Mouse (Mus musculus) C2C12 (cell line): Measurements from ENCODE around the gene Cdipt. TPM values are rescaled to one million over a fixed set of nuclear protein-coding genes. Genes with fewer than 3 reads are reported as not detected.

ENCODE experiments used
- H3K27me3 ChIP-seq: one replicate; pipeline ENCODE4 v1.6.1; 2011; ENCODE audit not compliant: control insufficient read depth, insufficient read depth, insufficient read length
- H3K36me3 ChIP-seq: one replicate; pipeline ENCODE4 v1.6.1; 2011; ENCODE audit not compliant: control insufficient read depth, insufficient read depth
- H3K4me3 ChIP-seq: one replicate; pipeline ENCODE4 v1.5.1; 2011; ENCODE audit warnings: mild to moderate bottlenecking, control low read depth; ENCODE audit not compliant: poor library complexity, insufficient read depth, severe bottlenecking
- H3K79me2 ChIP-seq: one replicate; pipeline ENCODE4 v1.6.1; 2011; ENCODE audit not compliant: control insufficient read depth, insufficient read depth
- H3K79me3 ChIP-seq: one replicate; pipeline ENCODE4 v1.6.1; 2011; ENCODE audit warnings: low read depth, control low read depth
- H3ac ChIP-seq: one replicate; pipeline ENCODE3; 2011; ENCODE audit warnings: low read depth; ENCODE audit not compliant: control insufficient read depth, insufficient read length
- CEBPB ChIP-seq: IDR thresholded peaks from one replicate; pipeline ENCODE4 v1.6.1; 2011; ENCODE audit warnings: low read depth, mild to moderate bottlenecking, control low read depth, moderate library complexity
- CTCF ChIP-seq: IDR thresholded peaks from one replicate; pipeline ENCODE4 v1.5.1; 2011; ENCODE audit not compliant: control insufficient read depth, insufficient read depth, insufficient read length
- FOSL1 ChIP-seq: IDR thresholded peaks from one replicate; pipeline ENCODE4 v1.8.0; 2011; ENCODE audit warnings: mild to moderate bottlenecking, low read length; ENCODE audit not compliant: poor library complexity, insufficient read depth, severe bottlenecking
- MAX ChIP-seq: IDR thresholded peaks from one replicate; pipeline ENCODE4 v1.6.1; 2011; ENCODE audit warnings: mild to moderate bottlenecking, control low read depth
- MYOD1 ChIP-seq: IDR thresholded peaks from one replicate; pipeline ENCODE4 v1.6.1; 2011; ENCODE audit warnings: low read depth; ENCODE audit not compliant: control insufficient read depth, insufficient read length
- MYOG ChIP-seq: IDR thresholded peaks from one replicate; pipeline ENCODE4 v1.6.1; 2011; ENCODE audit not compliant: control insufficient read depth, insufficient read length; ENCODE audit errors: extremely low read depth
- USF1 ChIP-seq: IDR thresholded peaks from one replicate; pipeline ENCODE4 v1.6.1; 2011; ENCODE audit warnings: low read depth, mild to moderate bottlenecking, control low read depth, moderate library complexity
- polyA plus RNA-seq: library from polyadenylated mRNA; unstranded; fragments of >200 nt; fragmentation: generic; extraction: Trizol; gene quantifications from one replicate; pipeline ENCODE4 v1.2.1, GENCODE M21; 2012; ENCODE audit warnings: missing spikeins

Gene Cdipt
- polyA plus RNA-seq, 1 experiment: 115 TPM

DNA sequence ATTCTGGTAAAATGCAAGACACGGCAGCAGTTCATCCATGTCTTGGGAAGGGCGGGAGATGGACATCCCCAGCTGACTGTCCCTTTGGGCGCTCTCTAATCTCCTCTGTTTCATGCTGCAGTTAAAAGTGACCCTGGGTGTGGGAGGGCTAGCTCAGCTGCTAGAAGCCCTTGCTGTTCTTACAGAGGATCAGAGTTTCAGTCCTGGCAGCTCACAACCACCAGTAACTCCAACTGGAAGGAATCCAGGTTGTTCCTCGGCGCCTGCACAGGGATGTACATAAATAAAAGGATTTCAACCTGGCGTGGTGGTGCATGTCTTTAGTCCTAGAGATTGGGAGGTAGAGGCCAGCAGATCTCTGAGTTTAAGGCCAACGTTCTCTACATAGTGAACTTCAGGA is 7.4 kb downstream of the Cdipt start:
- Histone ChIP-seq H3K36me3 (peaks cover 24% of the 10 kb centered on the region), H3K27me3 (no peaks in the 10 kb centered on the region), H3ac (no peak overlapping the region), H3K79me3 (no peaks in the 10 kb centered on the region), H3K4me3 (no peak overlapping the region), H3K79me2 (peaks cover 9% of the 10 kb centered on the region)
- TF ChIP-seq MYOD1 (no peak), FOSL1 (no peak), CEBPB (no peak), USF1 (no peak)

DNA sequence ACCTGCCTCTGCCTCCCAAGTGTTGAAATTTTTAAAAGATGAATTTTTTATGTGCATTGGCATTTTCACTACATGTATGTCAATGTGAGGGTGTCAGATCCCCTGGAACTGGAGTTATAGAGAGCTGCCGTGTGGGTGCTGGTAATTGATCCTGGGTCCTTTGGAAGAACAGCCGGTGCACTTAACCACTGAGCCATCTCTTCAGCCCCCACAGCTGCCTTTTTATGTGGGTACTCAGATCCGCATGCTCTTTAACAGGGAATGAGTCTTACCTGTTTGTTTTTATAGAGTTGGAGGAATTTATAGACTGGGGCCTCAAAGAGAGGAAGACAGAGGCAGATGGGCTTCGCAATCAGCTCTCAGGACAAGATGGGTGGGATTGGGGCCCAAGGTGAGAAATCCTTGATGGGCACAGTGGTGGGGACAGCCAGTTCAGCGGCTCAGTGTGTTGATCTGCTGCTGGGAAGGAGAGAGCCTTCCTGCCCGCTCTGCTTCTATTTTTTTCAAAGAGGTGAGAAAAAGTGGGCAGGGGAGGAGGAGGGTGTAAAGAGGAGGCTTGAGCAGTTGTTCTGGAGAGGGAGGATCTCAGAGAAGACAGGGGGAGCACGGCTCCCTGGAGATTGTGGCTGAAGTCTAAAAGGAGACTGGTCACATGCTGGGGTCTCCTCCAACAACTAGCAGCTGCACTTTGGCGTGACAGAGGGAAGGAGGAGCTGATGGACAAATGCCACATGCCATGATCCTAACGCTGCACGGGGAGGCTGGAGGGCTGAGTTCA is 9.1 kb downstream of the Cdipt start:
- H3K4me3 ChIP-seq: no peak overlapping the region
- H3K36me3 ChIP-seq: peaks cover 8% of the 10 kb centered on the region
- no peak overlapping the region for H3ac ChIP-seq
- TF ChIP-seq MYOD1 (no peak), MYOG (no peak), USF1 (no peak), CEBPB (no peak), MAX (no peak)
- H3K79me2 ChIP-seq: no peaks in the 10 kb centered on the region
- H3K27me3 ChIP-seq: no peaks in the 10 kb centered on the region
- H3K79me3 ChIP-seq: no peaks in the 10 kb centered on the region

DNA sequence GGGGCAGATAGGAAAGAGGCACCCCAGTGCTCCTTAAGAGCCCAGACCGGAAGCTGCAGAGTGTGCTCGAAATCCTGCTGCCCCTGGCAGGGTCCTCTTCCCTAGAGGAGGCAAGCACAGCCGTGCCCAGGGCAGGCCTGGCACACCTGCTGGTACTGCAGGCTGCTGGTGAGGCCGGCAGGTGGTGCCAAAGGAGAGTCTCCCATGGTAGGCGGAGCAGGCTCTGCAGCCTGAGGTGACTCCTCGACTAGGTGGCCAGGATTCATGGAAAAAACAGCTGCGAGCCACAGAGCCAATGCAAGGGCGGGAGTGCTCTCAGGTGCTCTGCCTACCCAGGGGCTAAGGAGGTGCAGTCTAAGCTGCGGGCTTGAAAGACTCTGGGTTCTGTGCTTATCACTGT is 10.6 kb downstream of the Cdipt start:
- Histone ChIP-seq H3K4me3 (no peak overlapping the region), H3K36me3 (peaks cover 6% of the 10 kb centered on the region), H3ac (no peak overlapping the region), H3K27me3 (no peaks in the 10 kb centered on the region), H3K79me2 (no peaks in the 10 kb centered on the region), H3K79me3 (no peaks in the 10 kb centered on the region)
- no peak for TF ChIP-seq MAX
- no peak for TF ChIP-seq FOSL1
- TF ChIP-seq CTCF: peak; percentile 43
- TF ChIP-seq MYOD1: no peak

DNA sequence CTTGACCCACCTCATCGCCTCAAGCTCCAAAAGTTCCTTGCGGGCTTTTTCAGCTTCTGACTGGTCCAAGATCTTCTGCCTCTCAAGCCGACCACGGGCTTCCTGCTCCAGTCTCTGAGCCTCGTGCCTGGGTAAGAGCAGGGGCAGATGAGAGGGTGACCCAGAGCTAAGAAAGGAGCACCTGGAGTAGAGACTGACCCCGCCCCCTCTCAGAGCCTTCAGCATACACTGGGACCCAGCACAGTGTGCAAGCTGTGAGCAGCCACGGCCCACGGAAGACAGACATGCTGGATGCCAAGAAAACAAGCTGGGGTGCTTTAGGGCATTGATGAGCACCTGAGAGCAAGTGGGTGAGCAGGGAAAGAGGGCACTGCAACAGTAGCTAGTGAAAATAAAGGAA is 13.1 kb downstream of the Cdipt start:
- Histone ChIP-seq H3K4me3 (no peak overlapping the region), H3K79me2 (no peaks in the 10 kb centered on the region), H3ac (no peak overlapping the region), H3K27me3 (no peaks in the 10 kb centered on the region), H3K79me3 (no peaks in the 10 kb centered on the region), H3K36me3 (peaks cover 6% of the 10 kb centered on the region)
- TF ChIP-seq MAX: no peak
- no peak for TF ChIP-seq FOSL1
- no peak for TF ChIP-seq CEBPB
- TF ChIP-seq USF1: no peak
- no peak for TF ChIP-seq CTCF
- no peak for TF ChIP-seq MYOD1
- no peak for TF ChIP-seq MYOG

DNA sequence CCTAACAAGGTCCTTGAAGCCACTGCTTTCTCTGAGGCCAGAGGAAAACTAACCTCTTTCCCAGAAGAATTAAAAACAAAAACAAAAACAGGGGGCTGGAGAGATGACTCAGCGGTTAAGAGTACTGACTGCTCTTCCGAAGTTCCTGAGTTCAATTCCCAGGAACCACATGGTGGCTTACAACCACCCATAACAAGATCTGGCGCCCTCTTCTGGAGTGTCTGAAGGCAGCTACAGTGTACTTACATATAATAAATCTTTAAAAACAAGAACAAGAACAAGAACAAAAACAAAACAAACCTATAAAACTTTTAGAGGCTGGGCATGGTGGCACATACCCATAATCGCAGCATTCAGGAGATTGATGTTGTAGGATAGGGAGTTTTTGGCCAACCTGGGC is 20.7 kb downstream of the Cdipt start:
- peaks cover 3% of the 10 kb centered on the region for H3K36me3 ChIP-seq
- TF ChIP-seq MYOD1: no peak
- TF ChIP-seq FOSL1: no peak
- no peak for TF ChIP-seq MYOG
- no peak for TF ChIP-seq CEBPB
- TF ChIP-seq MAX: no peak
- TF ChIP-seq USF1: no peak
- no peak for TF ChIP-seq CTCF

DNA sequence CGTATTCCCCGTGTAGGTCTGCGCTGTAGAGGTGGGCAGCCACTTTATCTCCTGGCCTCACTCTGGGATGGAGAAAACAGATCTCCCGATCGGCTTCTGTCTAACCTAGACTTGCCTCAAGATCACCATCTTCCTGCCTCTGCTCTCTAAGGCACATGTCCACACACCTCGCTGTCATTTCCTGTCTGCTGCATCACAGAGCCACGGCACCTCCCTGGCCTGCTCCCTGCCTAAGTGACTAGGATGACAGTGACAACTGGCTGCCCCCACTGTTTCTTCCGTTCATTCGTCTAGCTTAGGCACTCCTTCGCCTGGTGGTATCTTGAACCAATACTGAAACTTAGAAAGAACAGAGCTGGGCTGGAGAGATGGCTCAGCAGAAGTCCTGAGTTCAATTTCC is 23.9 kb downstream of the Cdipt start:
- Histone ChIP-seq H3K79me3 (no peaks in the 10 kb centered on the region), H3K36me3 (peaks cover 3% of the 10 kb centered on the region), H3K4me3 (no peak overlapping the region), H3ac (no peak overlapping the region), H3K79me2 (no peaks in the 10 kb centered on the region), H3K27me3 (no peaks in the 10 kb centered on the region)
- TF ChIP-seq MYOG: no peak

More for the DNA sequence above, 20.7 kb downstream of the Cdipt start:
- Histone ChIP-seq H3K79me2 (no peaks in the 10 kb centered on the region), H3K27me3 (no peaks in the 10 kb centered on the region), H3ac (no peak overlapping the region), H3K79me3 (no peaks in the 10 kb centered on the region), H3K4me3 (no peak overlapping the region)
